Mouse (Mus musculus) kidney, adult 2 months (tissue): ENCODE data around the gene BC030867.

Source experiments
- CTCF ChIP-seq: fragments of 200-500 bp; conservative IDR thresholded peaks from 2 replicates; pipeline ENCODE4 v1.5.1; 2011; ENCODE audit warnings: low read depth, mild to moderate bottlenecking, control low read depth, low read length, moderate library complexity, mixed read lengths; ENCODE audit not compliant: insufficient read depth, insufficient read length
- POLR2A ChIP-seq: fragments of 200-500 bp; IDR thresholded peaks from one replicate; pipeline ENCODE4 v1.6.1; 2011; ENCODE audit warnings: low read depth, low read length, control low read depth

- no peak for TF ChIP-seq CTCF
- no peak for TF ChIP-seq POLR2A
Observed at GRCm38 (mm10) chr11:102290141-102290540, 41.5 kb downstream of the BC030867 start.
